Mouse (Mus musculus): Measurements from ENCODE around the gene Cep104.

Cep104 gene

DNA sequence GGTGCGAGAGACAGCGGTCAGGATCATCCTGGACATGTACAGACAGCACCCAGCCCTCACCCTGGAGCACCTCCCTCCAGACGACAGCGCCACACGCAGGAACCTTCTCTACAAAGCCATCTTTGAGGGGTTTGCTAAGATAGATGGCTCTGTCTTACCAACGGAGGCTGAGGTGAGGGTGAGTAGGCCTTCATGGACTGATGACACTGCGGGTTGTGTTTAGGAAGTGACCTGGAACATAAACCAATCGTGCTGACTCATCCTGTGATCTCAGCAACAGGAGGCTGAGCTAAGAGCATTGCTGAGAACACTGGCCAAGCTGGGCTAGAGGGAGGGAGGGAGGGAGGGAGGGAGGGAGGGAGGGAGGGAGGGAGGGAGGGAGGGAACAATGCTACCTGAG is 18.5 kb downstream of the Cep104 start:
- peak; percentile 34 for DNase-seq (ENCODE audit: low read depth, low spot score)

DNA sequence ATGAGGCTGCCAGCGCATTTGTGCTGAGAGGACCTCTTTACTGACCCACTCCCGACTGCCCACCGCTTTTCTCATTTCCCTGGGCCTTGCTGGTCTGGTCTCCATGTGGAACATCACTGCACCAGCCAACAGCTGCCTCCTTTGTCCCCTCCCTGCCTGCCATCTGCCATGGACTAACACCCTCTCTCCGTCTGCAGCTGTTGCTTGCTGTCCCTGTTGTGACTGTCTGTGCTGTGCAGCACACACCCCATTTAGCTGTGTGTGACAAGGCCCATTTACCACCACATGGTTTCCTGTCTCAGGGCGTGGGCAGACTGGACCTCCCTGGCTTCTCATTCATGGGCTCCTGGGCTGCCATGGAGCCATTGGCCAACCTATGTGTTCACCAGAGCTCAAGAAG is 30.5 kb downstream of the Cep104 start:
- no peak for DNase-seq (ENCODE audit: low read depth, low spot score)

DNA sequence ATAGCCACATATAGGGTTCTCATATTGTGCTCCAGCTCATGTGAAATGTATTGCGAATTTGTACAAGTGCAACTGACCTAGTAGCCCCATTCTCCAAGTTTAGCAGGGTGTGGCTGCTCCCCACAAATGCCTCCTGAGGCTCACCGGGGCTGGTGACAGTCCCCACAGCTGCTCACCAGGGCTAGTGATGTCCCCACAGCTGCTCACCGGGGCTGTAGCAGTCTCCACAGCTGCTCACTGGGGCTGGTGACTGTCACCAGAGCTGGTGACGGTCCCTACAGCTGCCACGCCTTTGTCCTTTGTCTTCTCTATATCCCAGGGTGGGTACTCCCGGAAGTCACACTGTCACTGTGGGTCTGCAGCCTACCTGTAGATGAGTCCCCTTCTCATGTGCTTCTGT is 31.3 kb downstream of the Cep104 start:
- no peak for DNase-seq (ENCODE audit: low read depth, low spot score)

DNA sequence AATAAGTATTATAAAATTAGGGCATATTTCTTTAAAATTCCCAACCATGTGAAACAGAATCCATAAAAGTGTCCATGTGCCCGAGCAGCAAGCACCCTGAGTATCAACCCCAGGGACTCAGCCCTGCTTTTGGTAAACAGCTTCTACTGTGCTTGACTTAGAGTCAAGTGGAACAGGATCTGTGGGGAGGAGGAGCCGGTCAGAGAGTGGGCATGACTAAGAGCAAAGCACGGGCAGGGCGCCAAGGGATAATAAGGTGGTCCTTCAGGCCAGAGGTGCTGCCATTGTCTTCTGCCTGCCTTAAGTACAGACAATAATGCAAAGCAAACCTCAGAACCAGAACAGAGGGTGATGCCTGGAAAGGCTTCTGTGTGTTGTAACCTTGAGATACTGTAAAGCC is 32.8 kb downstream of the Cep104 start:
- DNase-seq (ENCODE audit: low read depth, low spot score), result no peak

DNA sequence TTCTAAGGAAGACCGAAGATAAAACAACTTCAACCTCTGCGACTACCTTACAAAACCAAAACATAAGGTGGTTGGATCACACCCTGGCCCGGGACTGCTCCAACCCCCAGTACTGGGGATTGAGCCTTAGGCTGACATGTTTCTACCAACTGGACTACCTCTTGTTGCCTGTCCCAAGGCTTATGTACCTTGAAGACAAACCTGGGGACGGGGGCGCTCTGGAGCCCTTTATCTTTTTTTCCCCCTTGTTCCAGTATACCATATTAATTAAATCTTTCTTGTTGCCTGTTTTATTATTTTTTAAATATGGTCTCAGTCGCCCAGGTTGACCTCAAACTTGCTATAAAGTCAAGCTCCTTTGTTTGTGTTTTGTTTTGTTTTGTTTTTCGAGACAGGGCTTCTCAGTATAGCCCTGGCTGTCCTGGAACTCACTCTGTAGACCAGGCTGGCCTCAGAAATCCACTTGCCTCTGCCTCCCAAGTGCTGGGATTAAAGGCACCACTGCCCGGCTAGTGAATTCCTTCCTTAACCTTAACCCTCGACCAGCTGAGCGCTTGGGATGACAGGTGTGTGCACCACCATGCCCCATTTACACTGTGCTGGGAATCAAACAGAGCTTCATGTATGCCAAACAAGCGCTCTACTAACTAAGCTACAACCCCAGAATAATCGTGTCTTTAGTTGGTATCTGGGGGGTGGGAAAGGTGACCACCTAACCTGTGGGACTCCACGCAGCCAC is 36.1 kb downstream of the Cep104 start:
- no peak for DNase-seq (ENCODE audit: low read depth, low spot score)

DNA sequence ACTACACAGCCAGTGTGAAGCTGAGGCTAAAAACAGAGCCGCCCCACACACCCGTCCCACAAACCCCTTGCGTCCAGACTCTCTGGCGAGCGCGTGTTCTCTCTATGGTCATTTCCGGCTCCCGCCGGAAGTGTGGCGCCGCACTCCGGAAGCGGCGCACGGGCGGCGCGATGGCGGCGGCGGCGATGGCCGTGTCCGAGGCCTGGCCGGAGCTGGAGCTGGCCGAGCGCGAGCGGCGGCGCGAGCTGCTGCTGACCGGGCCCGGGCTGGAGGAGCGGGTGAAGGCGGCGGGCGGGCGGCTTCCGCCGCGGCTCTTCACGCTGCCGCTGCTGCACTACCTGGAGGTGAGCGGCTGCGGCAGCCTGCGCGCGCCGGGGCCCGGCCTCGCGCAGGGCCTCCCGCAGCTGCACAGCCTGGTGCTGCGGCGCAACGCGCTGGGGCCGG is 36.7 kb downstream of the Cep104 start, which contains the start of gene Lrrc47:
Lrrc47 (plus strand) TSS at position 86 of the 444 bp plus-strand sequence.
- DNase-seq (ENCODE audit: low read depth, low spot score), result peak; percentile 79

DNA sequence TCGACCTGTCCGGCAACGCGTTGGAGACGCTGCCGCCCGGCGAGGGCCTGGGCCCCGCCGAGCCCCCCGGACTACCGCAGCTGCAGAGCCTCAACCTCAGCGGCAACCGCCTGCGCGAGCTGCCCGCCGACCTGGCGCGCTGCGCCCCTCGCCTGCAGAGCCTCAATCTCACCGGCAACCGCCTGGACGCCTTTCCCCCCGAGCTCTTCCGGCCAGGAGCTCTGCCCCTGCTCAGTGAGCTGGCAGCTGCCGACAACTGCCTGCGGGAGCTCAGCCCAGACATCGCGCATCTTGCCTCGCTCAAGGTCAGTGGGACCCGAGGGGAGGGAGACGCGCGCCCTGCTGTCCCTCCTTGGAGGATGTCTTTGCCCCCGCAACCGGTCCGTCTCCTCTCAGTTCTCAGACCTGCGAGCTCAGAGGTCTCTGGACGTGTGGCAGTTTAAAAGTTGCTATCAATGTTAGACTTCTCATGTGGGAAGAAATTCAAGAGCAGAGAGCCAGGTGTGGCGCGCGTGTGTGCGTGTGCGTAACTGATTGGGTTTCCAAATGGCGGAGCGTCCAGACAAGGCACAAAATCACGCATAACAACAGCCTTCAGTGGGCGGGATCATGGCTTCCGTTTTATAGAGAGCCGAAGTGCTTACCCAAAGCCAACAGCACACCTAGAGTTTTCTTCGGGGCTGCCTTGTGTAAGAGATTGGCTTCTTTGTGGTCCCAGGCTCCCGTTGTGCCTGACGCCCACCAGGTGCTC is 37.3 kb downstream of the Cep104 start:
- DNase-seq (ENCODE audit: low read depth, low spot score), result peak; percentile 43

DNA sequence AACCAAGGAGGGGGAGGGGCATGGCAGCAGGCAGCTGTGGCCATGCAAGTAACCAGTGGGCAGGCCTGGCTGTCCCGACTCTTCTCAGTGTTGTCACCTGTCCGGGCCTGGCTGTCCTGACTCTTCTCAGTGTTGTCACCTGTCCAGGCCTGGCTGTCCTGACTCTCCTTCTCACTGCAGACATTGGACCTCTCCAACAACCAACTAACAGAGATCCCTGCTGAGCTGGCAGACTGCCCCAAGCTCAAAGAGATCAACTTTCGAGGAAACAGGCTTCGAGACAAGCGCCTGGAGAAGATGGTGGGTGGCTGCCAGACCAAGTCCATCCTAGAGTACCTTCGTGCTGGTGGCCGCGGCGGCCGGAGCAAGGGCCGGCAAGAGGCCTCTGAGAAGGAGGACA is 40.5 kb downstream of the Cep104 start:
- no peak for DNase-seq (ENCODE audit: low read depth, low spot score)

DNA sequence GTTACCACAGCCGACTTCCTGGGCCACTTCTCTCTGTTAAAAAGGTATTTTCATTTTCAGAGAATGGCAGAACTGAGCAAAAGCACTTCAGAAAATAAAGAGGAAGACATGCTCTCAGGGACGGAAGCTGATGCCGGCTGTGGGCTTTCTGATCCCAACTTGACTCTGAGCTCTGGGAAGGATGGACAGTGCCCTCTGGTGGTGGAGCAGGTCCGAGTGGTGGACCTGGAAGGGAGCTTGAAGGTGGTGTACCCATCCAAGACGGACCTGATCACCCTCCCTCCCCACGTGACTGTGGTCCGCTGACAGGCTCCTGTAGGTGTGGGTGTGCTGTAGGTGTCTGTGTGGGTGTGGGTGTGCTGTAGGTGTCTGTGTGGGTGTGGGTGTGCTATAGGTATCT is 44.6 kb downstream of the Cep104 start:
- DNase-seq (ENCODE audit: low read depth, low spot score), result peak; percentile 63

DNA sequence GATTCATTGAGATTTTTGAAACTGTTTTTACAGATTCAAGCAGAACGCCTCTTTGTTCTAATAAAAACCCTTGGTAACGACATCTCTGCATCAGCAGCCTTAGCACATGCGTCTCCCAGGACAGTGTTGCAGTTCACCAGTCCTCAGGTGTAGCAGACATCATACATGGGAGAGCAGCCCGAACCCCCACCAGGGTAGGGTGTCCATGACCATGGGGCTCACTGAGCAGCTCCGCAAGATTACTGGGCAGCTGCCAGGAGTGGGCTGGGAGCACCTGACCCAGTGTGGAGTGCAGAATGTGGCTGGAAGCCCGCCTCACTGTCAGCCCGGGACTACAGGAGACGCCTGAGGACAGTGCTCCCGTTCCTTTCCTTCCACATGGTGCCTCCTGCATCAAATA is 46.4 kb downstream of the Cep104 start:
- DNase-seq (ENCODE audit: low read depth, low spot score), result no peak

DNA sequence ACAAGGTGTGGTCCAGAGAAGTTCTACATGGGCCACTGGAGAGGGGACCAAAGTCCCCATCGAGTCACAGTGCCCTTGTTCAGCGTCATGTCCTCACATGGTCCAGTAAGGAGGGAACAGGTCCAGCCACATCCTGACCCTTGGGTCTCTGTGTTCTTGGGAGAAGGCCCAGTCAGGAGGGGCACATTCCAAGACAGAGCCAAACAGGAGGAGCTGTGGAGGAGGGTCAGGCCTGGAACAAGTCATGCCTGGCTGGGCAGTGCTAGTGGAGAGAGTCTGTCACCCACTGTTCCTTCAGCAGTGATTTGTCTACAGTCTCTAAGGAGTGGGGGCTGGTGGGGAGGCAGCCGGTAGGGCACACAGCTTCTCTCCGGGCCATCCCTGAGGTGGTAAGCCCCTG is 47.4 kb downstream of the Cep104 start:
- DNase-seq (ENCODE audit: low read depth, low spot score), result peak; percentile 65

DNA sequence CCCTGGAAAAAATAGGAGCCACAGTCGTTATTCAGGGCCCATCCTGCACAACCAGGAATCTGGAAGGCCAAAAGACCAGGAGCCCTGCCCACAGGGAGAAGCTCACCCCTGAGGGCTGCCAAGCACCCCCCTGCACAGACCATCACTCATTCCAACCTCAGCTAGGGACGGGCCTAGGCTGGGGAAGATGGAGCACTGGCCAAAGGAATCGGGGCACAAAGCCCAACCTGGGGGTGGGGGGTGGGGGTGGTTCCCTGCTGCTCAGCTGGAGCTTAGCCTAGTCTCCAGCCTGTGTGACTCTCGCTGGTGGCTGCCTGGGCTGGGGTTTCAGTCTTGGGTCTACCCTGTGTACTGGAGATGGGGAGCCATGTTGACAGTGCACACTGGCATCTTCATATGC is 47.9 kb downstream of the Cep104 start:
- no peak for DNase-seq (ENCODE audit: low read depth, low spot score)

DNA sequence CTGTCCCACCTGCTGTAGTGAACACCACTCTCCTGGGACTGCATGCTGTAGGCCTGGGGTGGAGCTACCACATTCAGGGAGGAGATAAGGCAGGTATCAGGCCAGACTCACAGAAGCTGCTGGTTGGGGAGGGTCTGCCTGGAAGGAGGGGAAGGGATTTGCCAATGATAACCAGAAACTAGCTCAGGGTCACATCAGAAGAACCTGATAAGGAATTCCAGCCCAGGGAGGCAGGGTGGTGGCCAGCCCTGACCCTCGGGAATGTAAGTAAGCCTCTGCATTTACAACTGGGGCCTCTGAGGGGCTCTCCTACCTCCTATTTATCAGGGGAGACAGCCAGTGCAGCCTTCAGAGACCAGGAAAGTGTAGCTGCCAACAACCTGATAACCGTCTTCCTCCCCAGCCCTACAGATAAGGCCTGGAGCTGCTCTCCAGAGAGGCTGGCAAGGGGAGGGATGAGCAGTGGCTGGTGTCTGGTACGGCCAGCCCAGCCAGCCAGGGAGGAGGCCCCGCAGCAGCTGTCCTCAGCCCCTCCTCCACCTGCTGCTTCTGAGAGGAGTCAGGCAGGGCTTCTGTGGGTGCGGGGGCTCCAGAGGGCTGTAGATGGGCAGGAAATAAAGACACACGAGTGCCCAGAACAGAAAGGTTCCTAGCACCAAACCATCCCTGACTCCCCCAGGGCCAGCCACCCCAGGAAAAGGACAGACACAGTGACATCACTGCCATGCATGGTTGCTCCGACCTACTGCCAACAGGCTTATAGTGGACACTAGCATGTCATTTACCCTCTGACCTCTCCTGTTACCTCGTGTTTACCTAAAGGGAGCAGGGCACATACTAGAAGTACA is 49.0 kb downstream of the Cep104 start:
- no peak for DNase-seq (ENCODE audit: low read depth, low spot score)

DNA sequence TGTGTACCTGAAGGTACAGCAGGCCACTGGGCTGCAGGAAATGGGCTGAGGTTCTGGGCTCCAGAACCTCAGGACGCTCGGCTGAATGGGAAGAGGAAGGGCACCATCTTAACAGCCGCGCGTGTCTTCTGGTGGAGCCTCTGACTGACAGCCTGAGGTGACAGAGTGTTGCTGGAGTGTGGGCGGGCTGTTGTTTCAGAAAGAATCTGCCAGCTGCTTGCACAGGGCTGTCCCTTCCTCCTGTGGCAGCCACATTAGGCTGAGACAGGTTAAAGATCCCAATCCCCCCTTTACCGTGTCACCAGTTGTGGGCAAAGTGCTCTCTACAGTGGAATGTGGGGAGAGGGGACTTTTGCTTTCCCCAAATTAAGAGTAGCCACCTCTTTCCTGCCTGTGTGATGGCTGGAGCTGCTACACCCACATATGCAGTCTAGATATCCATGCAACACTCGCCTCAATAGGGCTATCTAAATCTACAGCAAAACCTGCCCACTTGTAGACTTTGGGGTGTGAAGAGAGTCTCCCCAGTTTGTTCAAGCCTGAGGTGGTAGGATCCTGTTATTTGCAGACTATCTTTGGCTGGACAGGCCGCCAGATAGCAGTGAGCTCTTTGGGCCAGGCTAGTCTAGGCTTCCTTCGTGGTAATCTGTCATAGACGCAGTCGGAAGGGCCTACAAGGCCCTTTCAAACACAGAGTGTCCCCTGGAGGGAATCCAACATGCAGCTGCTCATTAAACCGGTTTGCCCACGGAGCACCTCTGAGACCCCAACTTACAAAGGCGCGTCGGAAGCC is 49.9 kb downstream of the Cep104 start:
- no peak for DNase-seq (ENCODE audit: low read depth, low spot score)

DNA sequence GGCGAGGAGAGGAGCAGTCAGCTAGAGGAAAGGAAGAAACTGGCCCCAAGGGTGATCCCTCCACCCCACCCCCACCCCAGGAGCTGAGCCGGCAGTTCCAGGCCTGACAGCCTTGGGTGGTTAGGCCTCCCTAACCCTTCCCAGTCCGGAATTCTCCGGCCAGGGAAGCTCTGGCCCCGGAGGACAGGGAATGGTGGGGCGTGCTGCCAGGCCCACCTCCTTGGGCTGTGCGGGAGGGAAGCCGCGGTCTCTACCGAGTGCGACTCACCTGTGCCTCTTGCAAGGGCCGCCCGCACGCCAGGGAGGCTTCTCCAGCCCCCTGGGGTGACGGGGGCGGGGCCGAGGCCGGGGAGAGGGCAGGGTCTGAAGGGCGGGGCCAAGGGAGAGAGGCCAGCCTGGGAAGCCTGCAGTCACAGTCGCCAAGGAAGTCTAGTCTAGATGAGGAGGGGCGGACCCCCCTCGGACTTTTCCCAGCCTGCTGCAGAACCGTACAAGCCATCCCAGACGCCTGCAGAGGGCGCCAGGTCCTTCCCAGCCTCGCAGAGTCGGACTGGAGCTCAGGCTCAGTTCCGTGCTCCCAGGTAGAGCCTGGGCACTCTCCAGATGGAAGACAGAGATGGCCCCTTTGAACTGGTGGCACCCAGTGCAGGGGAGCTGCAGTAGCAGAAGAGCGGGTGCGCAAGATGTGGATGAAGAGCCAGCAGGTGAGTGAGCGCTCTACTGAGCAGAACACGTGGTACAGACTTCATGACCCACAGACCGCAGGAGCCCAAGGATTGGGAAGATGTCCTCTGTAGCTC is 50.8 kb downstream of the Cep104 start, which contains the start of gene Smim1:
Smim1 (minus strand) TSS at position 590 of the 800 bp plus-strand sequence.
- peak; percentile 80 for DNase-seq (ENCODE audit: low read depth, low spot score)

DNA sequence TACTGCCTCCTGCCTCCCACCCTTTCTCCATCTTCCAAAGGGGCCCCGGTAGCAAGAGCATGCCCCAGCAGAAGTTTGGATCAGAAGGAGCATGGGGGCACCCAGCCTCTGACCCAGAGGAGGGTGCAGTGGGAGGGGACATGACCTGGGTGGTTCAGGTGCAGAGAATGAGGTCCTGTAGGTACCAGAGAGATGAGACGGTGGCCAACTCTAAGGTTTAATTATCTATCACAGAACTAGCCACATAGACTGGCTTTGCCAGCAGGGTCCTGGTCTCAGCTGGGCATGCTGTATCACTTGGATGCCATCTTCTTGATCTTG is 51.4 kb downstream of the Cep104 start:
- DNase-seq (ENCODE audit: low read depth, low spot score), result no peak

DNA sequence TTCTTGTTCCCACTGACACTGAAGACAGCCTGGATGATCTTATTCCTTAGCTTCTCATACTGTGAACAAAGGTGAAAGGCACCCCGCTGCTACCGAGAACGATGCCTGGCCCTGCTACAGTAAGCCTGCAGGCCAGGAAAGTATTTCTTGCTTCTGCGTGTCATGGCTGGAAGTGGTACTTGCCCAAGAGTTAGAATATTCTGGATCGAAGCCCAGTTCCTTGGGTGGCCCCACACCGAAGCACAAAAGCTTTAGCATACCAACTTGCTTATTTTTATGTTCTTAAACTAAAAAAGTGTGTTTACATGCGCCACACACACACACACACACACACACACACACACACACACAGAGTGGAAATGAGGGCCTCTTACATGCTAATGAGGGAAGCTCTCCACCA is 53.1 kb downstream of the Cep104 start:
- no peak for DNase-seq (ENCODE audit: low read depth, low spot score)

DNA sequence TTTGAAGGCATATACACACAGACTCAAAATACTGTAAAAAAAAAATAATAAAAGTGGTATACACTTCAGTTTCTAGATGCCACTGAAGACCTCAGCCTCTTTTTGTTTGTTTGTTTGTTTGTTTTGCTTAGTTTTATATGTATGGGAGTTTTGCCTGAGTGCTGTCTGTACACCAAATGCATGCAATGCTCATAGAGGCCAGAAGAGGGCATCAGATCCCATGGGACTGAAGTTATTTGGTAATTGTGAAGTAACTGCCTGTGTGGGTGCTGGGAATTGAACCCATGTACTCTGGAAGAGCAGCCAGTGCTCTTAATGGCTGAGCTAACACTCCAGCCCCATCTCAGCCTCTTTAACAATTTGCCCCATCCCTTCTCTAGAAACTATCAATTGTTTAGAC is 53.7 kb downstream of the Cep104 start:
- DNase-seq (ENCODE audit: low read depth, low spot score), result peak; percentile 52

DNA sequence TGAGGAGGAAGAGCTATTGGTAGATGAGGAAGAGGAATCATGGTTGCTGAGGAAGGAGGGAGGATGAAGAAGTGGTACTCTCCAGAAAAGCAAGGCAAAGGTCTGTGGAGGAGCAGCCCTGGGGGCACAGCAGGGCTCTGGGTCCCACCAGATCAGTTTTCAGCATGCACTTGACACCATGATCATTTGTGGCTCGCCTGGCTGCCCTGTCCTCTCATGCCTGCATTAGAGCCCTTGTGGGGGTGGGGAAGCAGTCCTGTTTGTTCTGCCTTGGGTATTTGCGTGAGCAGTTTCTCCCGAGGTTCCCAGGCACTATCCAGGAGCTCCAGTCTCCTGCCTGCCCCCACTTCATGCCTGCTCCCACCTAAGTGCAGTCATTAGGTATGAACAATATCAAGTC is 62.1 kb downstream of the Cep104 start:
- no peak for DNase-seq (ENCODE audit: low read depth, low spot score)

DNA sequence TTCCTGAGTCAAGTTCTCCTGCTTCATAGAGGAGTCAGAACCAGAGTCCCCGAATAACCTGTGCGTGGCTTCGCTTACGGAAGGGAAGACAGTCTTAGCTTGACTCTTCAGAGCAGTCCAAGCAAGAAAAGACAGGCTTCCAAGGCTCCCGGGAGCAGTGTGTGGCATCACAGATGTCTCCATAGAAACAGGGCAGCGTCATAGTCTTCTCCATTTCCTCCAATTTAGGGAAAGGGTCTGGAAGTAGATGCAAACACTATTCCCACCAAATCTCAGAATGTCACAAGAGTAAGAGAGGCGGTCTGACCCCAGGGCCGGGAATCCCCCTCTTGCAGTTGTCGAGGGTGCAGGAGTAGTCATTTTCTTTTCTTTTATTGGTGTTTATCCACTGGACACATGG is 67.6 kb downstream of the Cep104 start, which contains the start of gene Ccdc27:
Ccdc27 (minus strand) TSS at position 101 of the 400 bp plus-strand sequence.
- no peak for DNase-seq (ENCODE audit: low read depth, low spot score)

DNA sequence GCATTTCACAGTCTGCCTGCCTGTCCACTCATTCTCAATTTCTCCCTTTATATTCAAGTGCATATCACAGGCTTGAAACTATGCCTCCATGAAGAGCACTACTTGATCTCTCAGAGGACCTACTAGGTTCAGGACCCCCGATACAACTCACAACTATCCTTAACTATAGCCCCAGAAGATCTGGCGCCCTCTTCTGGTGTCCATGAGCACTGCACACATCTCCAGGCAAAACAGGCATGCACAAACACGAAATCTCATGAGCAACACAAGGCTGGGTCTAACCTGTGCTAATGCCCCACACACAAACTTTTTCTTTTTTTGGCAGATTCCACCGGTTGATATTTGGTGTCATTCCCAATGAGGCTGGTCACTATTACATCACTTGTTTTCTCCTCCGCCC is 70.8 kb downstream of the Cep104 start:
- DNase-seq (ENCODE audit: low read depth, low spot score), result no peak
